Mouse (Mus musculus): ENCODE results near the gene Parvg.

The Parvg gene

DNA sequence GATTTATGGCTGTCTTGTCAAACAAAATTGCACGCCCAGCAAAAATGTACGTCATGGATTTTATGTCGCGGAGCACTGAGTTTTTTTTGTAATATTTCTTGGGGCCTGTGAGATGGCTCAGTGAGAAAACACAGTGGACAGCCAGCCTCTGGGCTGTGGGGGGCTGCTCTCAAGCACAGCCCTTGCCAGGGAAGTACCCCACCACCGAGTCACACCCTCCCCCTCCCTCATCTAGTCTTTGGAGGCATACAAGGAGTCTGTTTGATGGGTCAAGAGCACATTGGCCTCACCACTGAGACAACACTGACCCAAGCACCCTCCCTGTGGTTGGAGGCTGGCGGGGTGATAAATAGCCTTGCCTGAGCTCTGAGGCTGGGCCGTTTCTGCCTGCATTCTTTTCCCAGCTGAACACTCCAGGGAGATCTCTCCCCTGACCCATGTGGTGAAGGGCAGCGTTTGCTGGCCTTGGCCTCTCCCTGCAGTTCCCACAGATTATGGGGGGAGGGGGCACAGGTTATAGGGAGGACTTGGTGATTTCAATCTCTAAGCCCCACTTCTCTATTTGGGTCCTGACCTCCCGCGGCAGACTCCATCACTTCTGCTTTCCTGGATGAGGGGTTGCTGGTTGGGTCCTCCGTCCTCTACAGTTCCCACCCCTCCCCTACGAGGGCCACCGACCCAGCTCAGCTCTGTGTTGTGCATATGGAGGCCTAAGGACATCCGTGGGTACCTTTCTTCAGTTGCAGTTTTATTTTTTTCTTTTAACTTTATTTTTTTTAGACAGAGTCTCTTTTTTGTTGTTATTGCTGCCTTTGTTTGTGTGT is 26.3 kb downstream of the Parvg start:
- CTCF ChIA-PET, result no interaction called here

DNA sequence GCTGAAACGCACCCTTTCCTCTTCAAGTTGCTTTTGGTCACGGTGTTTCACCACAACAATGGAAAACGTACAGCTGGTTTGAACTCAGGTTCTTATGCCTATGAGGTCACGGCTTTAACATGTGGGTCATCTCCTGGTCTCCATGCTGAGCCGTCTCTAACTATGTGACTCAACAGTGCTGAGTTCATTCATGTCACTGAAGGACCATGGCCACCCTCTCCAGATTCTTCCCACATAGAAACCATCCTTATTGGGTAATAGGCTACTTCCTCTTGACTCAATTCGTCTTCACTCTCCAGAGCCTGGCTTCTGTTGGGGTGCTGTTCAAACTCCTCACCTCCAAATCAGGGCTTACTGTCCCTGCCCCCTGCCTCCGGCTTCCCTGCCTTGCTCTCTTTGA is 27.5 kb downstream of the Parvg start:
- CTCF ChIA-PET, result no interaction called here

DNA sequence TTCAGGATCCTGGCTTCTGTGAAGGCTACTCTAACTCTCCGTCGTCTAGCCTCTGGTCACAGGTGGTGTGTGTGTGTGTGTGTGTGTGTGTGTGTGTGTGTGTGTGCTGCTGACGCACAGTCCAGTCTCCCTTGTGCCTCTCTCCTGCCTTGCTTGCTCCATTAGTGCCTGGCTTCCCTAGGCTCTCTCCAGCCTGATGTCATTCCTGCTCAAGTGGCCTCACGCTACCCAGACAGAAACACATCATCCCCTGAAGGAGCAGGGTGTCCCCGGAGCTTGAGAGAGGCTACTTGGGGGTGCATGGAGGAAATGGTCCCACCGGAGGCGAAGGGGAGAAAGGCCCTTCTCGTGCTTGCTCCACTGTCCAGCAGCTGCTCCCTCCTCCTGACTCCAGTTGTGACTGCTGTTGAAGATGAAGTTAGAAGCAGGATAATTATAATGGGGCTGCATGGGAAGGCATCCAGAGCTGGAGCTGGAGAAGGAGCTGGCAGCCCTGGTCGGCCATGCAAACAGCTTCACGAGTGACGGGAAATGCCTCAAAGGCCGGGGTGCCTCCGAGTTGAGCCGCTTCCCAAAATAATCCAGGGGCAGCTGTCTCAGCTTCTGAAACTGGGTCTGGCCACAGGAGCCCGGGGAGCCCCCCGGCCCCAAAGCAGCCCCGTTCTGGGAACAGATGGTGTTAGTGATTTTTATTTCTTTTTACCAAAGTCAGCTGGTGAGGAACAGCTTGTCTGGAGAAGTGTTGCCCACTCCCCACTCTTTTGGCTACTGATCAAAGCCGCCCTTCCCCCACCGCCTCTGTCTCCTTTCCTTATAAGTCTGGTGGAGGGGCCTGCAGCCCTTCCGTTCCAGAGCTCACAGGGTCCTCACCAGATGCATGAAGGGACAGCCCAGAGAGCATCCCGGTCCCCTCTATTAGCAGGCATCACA is 28.4 kb downstream of the Parvg start:
- CTCF ChIA-PET, result no interaction called here

DNA sequence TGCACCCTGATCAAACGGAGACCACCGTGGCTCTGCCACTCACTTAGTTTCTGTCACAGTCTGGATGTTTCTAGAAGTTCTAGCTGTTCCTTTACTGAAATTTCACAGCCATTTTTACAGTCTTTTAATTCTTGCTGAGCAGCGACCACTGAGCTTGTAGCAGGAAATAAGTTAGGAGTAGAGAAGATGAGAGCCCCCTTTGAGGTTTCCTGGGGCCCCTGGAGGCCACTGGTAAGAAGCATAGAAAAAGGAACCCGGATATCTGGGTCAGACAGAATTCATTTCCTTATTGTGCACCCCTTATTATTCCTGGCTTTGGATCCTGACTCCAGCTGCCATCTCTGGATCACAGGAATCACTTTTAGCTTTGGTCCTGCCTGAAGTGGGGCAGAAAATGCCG is 31.3 kb downstream of the Parvg start:
- CTCF ChIA-PET, result no interaction called here

DNA sequence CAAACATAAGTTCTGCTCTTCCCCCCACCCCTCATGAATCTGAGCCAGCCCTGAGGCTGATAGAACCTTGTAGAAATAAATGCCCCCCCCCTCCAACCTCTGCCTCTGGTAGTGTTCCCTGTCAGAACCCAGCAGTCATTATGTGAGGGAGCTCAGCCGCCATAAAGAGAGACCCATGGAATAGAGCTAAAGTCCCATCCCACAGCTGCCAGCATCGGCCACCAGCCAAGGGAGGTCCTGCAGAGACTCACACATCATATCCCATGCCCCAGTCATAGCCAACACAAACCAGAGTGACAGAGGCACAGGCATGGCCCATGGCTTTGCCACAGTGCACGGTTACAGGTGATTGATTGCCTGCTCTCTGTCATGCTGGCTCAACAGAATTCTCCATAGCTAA is 40.9 kb downstream of the Parvg start:
- CTCF ChIA-PET, result interaction anchor here (0.7 kb wide), 1 partner anchor 153 kb away, joined by 6 read pairs; no protein-coding TSS in a partner anchor

DNA sequence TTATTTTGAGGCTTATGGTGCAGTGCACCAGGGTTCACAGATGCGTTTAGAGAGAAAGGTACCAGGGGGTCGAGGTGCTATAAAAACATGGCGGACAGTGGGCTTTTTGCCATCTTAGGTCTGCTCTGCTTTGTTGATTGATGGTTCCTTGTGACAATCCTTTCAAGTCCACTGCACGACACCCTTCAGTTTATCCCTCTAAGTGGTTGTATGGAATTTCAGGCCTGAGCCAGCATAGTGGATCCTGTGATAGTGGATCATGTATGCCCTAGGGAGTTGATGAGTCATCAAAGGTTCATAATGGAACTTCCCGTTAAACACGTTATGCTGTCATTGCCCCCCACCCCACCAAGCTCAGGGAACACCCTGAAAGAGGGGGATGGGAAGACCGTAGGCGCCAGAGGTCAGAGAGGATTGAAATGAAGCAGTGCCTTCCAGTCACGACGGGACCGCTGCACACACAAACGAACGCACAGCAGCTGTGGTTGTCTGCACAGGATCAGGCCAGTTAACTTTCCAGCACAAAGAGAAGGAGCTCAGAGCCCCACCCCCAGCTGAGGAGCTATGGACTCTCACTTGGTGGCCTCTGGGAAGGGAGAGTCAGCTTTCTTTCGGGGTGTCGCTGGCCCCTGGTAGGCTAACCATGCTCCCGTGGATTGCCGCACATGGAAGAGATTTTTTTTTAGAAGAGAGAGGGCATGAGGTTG is 42.0 kb downstream of the Parvg start:
- CTCF ChIA-PET, result no interaction called here

DNA sequence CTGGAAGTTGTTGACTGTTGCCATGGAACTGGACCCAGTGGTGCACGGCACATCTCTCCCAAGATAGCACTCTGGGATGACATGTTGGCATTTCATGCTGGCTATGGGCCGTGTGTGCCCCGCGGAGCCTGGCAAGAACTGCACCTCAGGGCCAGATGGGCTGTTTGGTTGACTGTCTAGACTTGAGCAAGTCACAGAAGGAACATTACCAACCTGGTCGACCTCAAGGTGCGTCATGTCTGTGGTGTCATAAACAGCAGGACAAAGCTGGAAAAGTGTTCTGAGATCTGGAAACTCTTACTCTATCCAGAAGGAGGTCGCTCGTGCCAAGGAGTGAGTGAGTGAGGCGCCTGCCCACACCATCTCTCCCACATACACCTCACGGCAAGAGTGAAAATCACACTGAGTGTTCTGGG is 42.8 kb downstream of the Parvg start:
- CTCF ChIA-PET, result no interaction called here

DNA sequence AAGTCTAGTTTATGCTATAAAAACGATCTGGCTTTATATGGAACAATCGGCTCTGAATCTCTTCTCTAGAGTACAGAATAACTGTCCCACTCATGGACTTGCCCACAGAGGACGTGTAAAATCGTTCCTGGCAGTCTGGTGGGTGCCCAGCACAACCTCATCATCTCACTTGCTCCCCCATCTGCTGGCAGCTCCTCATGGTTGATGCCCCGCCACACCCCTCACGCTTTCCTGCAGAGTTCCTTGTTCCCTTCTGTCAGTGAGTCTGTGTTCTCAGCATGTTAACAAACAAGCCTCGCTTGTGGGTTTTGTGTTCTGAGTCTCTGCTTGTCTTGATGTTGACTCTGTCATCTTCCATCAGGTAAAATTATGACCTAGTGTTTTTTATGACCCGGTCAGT is 43.6 kb downstream of the Parvg start:
- CTCF ChIA-PET, result no interaction called here

DNA sequence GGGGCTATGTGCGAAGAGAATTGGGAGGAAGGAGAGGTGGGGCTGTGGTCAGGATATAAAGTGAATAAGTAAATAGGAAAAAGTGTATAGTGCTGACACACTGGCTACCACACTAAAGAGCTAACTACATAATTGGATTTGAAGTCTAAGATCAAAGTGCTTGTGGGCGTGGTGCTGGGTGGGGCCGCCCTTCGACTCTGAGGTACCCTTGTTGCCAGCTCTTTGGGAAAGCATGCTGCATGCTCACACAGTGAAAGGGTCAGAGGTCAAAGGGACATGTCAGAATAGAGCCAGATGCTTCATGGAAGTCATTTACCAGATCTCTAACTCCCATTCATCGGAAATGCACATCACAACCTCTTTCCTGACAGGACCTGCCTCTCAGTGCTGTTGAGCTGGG is 49.0 kb downstream of the Parvg start:
- CTCF ChIA-PET, result no interaction called here

DNA sequence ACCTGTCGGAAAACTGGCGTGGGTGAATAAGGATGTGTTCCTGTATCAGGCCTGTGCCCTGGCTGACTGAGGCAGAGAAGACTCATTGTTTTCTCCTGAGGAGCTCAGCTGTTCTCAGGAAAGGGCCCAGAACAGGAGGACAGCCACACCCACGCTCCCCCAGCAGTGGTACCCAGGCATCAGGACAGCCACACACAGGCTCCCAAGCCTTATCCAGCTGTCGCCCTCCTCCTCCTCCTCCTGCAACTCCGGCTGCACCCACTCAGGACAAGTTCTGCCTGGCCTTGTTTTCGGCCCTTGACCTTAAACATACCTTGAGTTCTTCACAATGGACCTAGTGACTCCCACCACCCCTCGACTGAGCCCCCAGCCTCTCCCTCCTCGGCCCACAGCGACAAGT is 54.9 kb downstream of the Parvg start:
- CTCF ChIA-PET, result no interaction called here

DNA sequence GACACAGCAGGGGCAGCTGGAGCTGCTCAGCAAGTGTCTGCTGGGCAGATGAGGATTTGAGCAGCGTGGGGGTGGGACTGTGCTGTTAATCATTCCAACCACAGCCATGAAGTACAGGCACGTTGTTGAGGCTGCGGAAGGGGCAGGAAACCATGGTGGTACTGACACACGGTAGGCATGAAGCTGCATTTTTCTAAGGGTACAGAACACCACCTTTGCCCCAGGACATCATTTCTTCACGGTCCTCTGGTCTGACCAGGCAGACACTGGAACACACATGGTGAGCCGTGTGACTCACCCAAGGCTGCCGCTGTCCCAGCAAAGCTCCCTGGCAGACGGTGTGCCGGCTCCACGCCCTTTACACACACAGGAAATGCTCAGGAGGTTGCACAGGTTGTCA is 56.4 kb downstream of the Parvg start:
- CTCF ChIA-PET, result no interaction called here

DNA sequence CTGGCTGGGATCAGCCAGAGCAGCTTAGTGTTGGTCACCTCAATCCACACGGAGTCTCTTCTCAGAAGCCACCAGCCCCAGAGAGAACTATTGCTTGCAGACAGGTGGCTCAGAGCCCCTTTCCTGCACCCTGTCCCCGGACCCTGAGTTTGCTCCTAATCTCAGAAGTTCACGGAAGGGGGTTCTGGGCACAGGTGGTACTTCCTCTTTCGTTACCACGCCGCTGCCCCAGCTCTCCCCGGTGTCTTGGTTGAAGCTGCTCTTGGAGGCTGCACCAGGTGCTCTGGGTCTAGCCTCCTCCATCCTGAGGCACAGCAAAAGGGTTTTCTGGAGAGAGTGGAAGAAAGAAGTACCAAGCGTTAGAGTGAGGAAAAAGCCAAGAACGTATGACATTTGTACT is 60.2 kb downstream of the Parvg start:
- CTCF ChIA-PET, result no interaction called here

DNA sequence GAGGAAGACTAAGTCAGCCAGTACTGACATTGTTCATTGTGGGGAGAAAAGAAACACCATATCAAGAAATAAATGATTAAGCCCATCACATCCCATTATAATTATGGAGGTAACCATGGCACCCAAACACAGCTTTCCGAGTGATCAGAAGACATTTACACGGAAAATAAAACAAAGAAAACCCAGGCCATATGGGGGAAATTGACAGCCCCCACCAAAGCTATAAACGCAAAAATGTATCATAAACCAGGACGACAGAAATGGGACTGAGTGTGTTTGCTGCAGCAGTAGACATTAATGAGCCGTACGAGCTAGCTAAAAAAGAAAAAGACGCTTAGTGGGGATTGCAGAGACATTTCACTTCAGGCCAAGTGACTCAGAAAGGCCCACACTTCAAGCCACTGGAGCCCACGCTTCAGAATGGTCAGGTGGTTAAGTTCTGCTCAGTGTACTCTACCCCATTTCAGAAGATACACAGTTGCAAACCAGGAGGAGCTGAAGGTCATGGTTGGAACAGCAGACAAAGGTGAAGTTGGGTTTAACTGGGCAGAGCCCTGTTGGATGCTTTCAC is 62.3 kb downstream of the Parvg start:
- CTCF ChIA-PET, result interaction anchor here (0.5 kb wide), 1 partner anchor 18 kb away, joined by 6 read pairs; no protein-coding TSS in a partner anchor

DNA sequence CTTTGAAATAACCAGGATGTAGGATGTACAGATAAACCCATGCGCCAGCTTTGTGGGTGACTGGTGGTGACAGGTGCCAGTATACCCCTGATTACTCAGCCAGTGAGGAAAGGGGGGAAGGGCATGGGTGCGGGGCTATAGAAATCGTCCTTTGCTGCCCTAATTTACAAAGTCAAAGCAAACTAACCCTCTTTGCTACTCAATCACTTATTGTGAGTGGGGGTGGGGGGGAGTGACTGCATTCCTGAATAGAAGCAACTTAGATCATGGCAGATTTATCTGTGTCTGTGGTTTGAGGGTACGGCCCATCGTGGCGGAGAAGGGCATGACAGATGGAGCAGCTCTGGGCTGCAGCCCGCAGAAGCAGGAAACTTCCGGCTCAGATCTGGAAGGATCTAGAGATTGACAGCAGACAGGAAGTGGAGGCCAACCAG is 64.9 kb downstream of the Parvg start:
- CTCF ChIA-PET, result no interaction called here

DNA sequence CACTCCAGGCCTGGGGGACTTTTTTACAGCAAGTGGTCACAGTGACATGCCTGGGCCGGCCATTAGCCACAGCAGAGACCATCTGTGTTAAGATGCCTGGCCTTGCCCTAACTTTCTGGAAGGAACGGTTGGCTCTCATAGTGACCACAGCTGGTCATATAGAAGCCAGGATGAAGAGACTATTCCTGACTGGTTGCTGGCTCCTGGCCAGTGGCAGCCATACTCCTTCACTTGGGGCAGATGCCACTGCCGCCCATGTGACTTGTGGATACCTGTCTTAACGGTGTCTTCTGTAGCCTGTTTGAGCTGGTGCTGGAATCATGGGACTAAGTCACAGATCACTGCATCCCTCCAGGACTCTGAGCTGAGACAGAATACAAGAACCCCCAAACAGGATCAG is 68.3 kb downstream of the Parvg start:
- CTCF ChIA-PET, result no interaction called here

Measured in spleen, embryonic (tissue).